Mouse (Mus musculus) CH12.LX (cell line): Measurements from ENCODE around the gene Plaur. TPM values are rescaled to one million over a fixed set of nuclear protein-coding genes. Genes with fewer than 3 reads are reported as not detected.

ENCODE experiments used
- DNase-seq: peaks from one replicate; pipeline ENCODE4 v3.0.0-alpha.2; 2013; ENCODE audit errors: extremely low read depth
- H3K27ac ChIP-seq: 2 replicates; pipeline ENCODE4 v1.5.1; 2012; ENCODE audit warnings: low read depth, mild to moderate bottlenecking, control low read depth, moderate library complexity; ENCODE audit not compliant: insufficient read depth
- H3K27me3 ChIP-seq: replicated peaks from 2 replicates; pipeline ENCODE3; 2012; ENCODE audit warnings: inconsistent platforms
- H3K36me3 ChIP-seq, 2 experiments: replicated peaks in 1 of 2; 2 replicates each; pipeline versions ENCODE3 to v1.6.1; 2012; ENCODE audit warnings: inconsistent platforms in 1 of 2, low read length in 1 of 2, mild to moderate bottlenecking in 1 of 2, mixed read lengths in 1 of 2, moderate library complexity in 1 of 2; ENCODE audit not compliant: control insufficient read depth in 1 of 2, insufficient read depth in 1 of 2
- H3K4me1 ChIP-seq, 2 experiments: 2 replicates each; pipeline ENCODE4 v1.6.1; 2012; ENCODE audit warnings: inconsistent platforms in 1 of 2, moderate library complexity in 1 of 2; ENCODE audit not compliant: insufficient read depth in 2 of 2, control insufficient read depth in 1 of 2
- H3K4me2 ChIP-seq: 2 replicates; pipeline ENCODE4 v1.6.1; 2012; ENCODE audit warnings: low read depth, mild to moderate bottlenecking, control low read depth; ENCODE audit not compliant: poor library complexity, insufficient read depth, severe bottlenecking
- H3K4me3 ChIP-seq, 3 experiments: fragments of 150-350 bp in 1 of 3; sonication (generic) in 1 of 3; replicated peaks in 1 of 3; 2 replicates each; pipeline versions ENCODE3 to v1.5.1; 2011 to 2012; ENCODE audit warnings: low read depth in 2 of 3, low read length in 2 of 3, mild to moderate bottlenecking in 2 of 3, moderate library complexity in 2 of 3, control low read depth in 1 of 3, improper control_type of control experiment in 1 of 3, inconsistent platforms in 1 of 3, mixed read lengths in 1 of 3; ENCODE audit not compliant: poor library complexity in 1 of 3
- H3K79me2 ChIP-seq: replicated peaks from 2 replicates; pipeline ENCODE4 v1.6.1; 2012; ENCODE audit warnings: mild to moderate bottlenecking, moderate library complexity; ENCODE audit not compliant: control insufficient read depth, poor library complexity, insufficient read depth, severe bottlenecking; ENCODE audit errors: extremely low read depth
- H3K9ac ChIP-seq: 2 replicates; pipeline ENCODE4 v1.6.1; 2012; ENCODE audit warnings: low read depth, mild to moderate bottlenecking, control low read depth, moderate library complexity; ENCODE audit not compliant: insufficient read depth
- H3K9me3 ChIP-seq: replicated peaks from 2 replicates; pipeline ENCODE3; 2012; ENCODE audit warnings: low read length, inconsistent platforms, mixed read lengths
- CTCF ChIP-seq, 2 experiments: IDR thresholded peaks in 1 of 2; conservative IDR thresholded peaks in 1 of 2; 2 replicates each; pipeline ENCODE4 v1.5.1; 2011 to 2012; ENCODE audit warnings: low read depth in 2 of 2, low read length in 2 of 2, improper control_type of control experiment in 1 of 2, inconsistent platforms in 1 of 2, mild to moderate bottlenecking in 1 of 2, moderate library complexity in 1 of 2
- JUN ChIP-seq: IDR thresholded peaks from 2 replicates; pipeline ENCODE4 v1.6.1; 2011; ENCODE audit warnings: low read depth, mild to moderate bottlenecking, low read length, improper control_type of control experiment, moderate library complexity; ENCODE audit not compliant: insufficient read depth
- MAZ ChIP-seq: IDR thresholded peaks from 2 replicates; pipeline ENCODE4 v1.6.1; 2012; ENCODE audit warnings: low read depth, mild to moderate bottlenecking, inconsistent platforms, low read length, improper control_type of control experiment, moderate library complexity
- MXI1 ChIP-seq: IDR thresholded peaks from 2 replicates; pipeline ENCODE4 v1.6.1; 2011; ENCODE audit warnings: mild to moderate bottlenecking, low read depth, low read length, improper control_type of control experiment
- PAX5 ChIP-seq: IDR thresholded peaks from 2 replicates; pipeline ENCODE4 v1.6.1; 2012; ENCODE audit warnings: low read length, inconsistent platforms, mixed read lengths
- RAD21 ChIP-seq: IDR thresholded peaks from 2 replicates; pipeline ENCODE4 v1.6.1; 2011; ENCODE audit warnings: low read depth, mild to moderate bottlenecking, low read length, improper control_type of control experiment, moderate library complexity
- SMC3 ChIP-seq: IDR thresholded peaks from 2 replicates; pipeline ENCODE4 v1.6.1; 2011; ENCODE audit warnings: low read depth, low read length, improper control_type of control experiment
- UBTF ChIP-seq: IDR thresholded peaks from 2 replicates; pipeline ENCODE4 v1.6.1; 2012; ENCODE audit warnings: low read depth, mild to moderate bottlenecking, inconsistent platforms, low read length, improper control_type of control experiment, moderate library complexity
- USF1 ChIP-seq: IDR thresholded peaks from 2 replicates; pipeline ENCODE4 v1.6.1; 2014; ENCODE audit warnings: low read depth, mild to moderate bottlenecking, inconsistent platforms, low read length, improper control_type of control experiment
- ZC3H11A ChIP-seq: IDR thresholded peaks from 2 replicates; pipeline ENCODE4 v1.6.1; 2012; ENCODE audit warnings: low read depth, mild to moderate bottlenecking, inconsistent platforms, low read length, improper control_type of control experiment
- ZMIZ1 ChIP-seq: IDR thresholded peaks from 2 replicates; pipeline ENCODE4 v1.6.1; 2012; ENCODE audit warnings: low read depth, mild to moderate bottlenecking, inconsistent platforms, low read length, improper control_type of control experiment
- ZNF384 ChIP-seq: IDR thresholded peaks from 2 replicates; pipeline ENCODE4 v1.6.1; 2012; ENCODE audit warnings: low read depth, low read length, improper control_type of control experiment, inconsistent platforms
- dilution Hi-C: fragments of 300-500 bp; cut with MboI; formaldehyde crosslinking; loops from 2 replicates; pipeline ENCODE4 v1.14.3; 2020; ENCODE audit warnings: low sequenced_read_pairs; ENCODE audit not compliant: extremely low pct_unique_long_range_greater_than_20kb, extremely low pct_ligation_motif_present
- in situ Hi-C: fragments of 300-500 bp; cut with MboI; formaldehyde crosslinking; loops from 3 replicates; pipeline ENCODE4 v1.14.3; 2019; ENCODE audit warnings: low sequenced_read_pairs, low pct_ligation_motif_present, low pct_unique_long_range_greater_than_20kb, mixed read lengths
- polyA plus RNA-seq: library from polyadenylated mRNA; unstranded; fragments of >175 nt; gene quantifications from 2 replicates; pipeline ENCODE4 v1.2.1, GENCODE M21; 2012; ENCODE audit warnings: low read depth; ENCODE audit not compliant: insufficient read length
- total RNA-seq, 2 experiments: library from RNA; depleted of rRNA; stranded (reverse); fragments of 300-350 nt in 1 of 2; fragments of >200 nt in 1 of 2; gene quantifications; 2 replicates each; pipeline ENCODE4 v1.2.3; 2012 to 2014

The Plaur gene
- total and polyA plus RNA-seq, 3 experiments: 0.13 to 0.72 (median 0.26) TPM

DNA sequence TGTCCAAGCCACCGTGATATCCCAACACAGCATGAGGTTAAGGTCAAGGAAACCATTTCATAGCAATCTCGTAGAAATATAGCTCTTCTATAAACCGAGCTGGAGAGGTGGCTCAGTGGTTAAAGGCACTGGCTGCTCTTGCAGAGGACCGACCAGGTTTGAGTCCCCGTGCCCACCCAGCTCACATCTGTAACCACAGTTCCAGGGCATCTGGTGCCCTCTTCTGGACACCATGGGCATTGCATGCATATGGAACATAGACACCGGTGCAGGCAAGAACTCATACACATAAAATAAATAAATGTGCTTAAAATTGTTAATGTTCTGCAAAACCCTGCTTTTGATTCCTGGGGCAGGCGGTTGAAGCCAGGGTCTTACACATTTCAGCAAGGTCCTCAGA, 10.7 kb downstream of the Plaur start:
- no peaks in the 10 kb centered on the region for H3K4me1 ChIP-seq
- no peak overlapping the region for H3K9ac ChIP-seq
- in situ Hi-C loops (loop anchor here (10.0 kb wide), 1 partner anchor 182 kb away; no protein-coding TSS in a partner anchor), dilution Hi-C loops (no loop called here)
- no peaks in the 10 kb centered on the region for H3K79me2 ChIP-seq
- no peak overlapping the region for H3K4me2 ChIP-seq
- peaks cover 32% of the 10 kb centered on the region for H3K9me3 ChIP-seq
- H3K36me3 ChIP-seq: no peaks in the 10 kb centered on the region
- H3K27ac ChIP-seq: no peak overlapping the region
- TF ChIP-seq CTCF (conservative IDR thresholded peaks at IDR 0.05 in 1 of 2, IDR thresholded peaks at IDR 0.05 in 1 of 2; ENCODE audit: low read depth in 2 of 2, low read length in 2 of 2): peak; percentile 62 to 80
- peak; percentile 67 for TF ChIP-seq SMC3
- no peak for TF ChIP-seq UBTF
- TF ChIP-seq MAZ: no peak
- no peak for TF ChIP-seq MXI1
- no peak for TF ChIP-seq PAX5
- no peak for TF ChIP-seq ZMIZ1
- TF ChIP-seq USF1: no peak
- peak; percentile 61 for TF ChIP-seq RAD21
- no peak for TF ChIP-seq JUN
- H3K27me3 ChIP-seq: peaks cover 15% of the 10 kb centered on the region
- DNase-seq: peak; percentile 35
- H3K4me3 ChIP-seq: no peak overlapping the region

DNA sequence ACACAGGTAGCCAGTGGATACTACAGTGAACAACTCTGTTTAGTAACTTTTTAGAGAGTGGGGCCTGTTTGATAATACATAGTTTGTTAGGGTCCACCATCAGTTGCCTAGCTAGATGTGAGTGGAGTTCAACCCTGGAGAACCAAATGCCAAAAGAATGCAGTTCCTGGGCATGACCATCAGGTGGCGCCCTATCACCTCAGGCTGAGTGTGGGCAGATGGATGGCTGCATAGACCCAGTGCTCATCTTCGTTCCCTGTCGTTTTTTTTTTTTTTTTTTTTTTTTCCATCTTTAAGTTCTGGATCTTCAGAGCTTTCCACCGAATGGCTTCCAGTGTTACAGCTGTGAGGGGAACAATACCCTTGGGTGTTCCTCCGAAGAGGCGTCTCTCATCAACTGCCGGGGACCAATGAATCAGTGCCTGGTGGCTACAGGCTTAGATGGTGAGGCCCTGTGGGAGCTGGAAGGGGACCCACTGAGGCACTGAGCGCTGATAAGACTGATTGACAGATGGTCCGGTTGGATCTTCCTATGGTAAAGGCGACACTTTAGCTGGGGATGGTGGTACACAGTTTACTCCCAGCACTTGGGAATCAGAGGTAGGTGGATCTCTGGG, 11.7 kb downstream of the Plaur start:
- in situ Hi-C loops: loop anchor here (10.0 kb wide), 1 partner anchor 181 kb away; no protein-coding TSS in a partner anchor
- Histone ChIP-seq H3K4me1 (no peaks in the 10 kb centered on the region), H3K4me3 (no peak overlapping the region), H3K79me2 (no peaks in the 10 kb centered on the region), H3K9me3 (peaks cover 33% of the 10 kb centered on the region), H3K27ac (no peak overlapping the region), H3K36me3 (no peaks in the 10 kb centered on the region), H3K27me3 (peaks cover 25% of the 10 kb centered on the region), H3K9ac (no peak overlapping the region), H3K4me2 (no peak overlapping the region)
- peak; percentile 67 for DNase-seq
- dilution Hi-C loops: no loop called here
- TF ChIP-seq SMC3: peak; percentile 76
- peak; percentile 87 to 92 for TF ChIP-seq CTCF (conservative IDR thresholded peaks at IDR 0.05 in 1 of 2, IDR thresholded peaks at IDR 0.05 in 1 of 2; ENCODE audit: low read depth in 2 of 2, low read length in 2 of 2)
- peak; percentile 90 for TF ChIP-seq ZNF384
- peak; percentile 84 for TF ChIP-seq RAD21
- peak; percentile 46 for TF ChIP-seq ZC3H11A
- no peak for TF ChIP-seq USF1
